Mouse (Mus musculus) hindbrain, embryonic 16.5 days (tissue): ENCODE results near the gene Kcnj1. TPM values are rescaled to one million over a fixed set of nuclear protein-coding genes. Genes with fewer than 3 reads are reported as not detected.

Experiments used
- polyA plus RNA-seq: library from polyadenylated mRNA; unstranded; fragments of >200 nt; fragmentation: Nextera tagmentation; extraction: Ambion mirVana; gene quantifications from 2 replicates; pipeline ENCODE4 v1.2.1, GENCODE M21; 2015

Gene Kcnj1
- polyA plus RNA-seq, 1 experiment from 2014 or later, result not detected

Other genes starting within 250 kb of the Kcnj1 start
- gene Kcnj5, start 28.1 kb upstream of the Kcnj1 start, polyA plus RNA-seq, result 0.58 and 0.86 TPM in 2 replicates
- 6.4 and 8.4 TPM in 2 replicates for gene Fli1, start 170.4 kb downstream of the Kcnj1 start, polyA plus RNA-seq